Mouse (Mus musculus) midbrain, postnatal 0 days (tissue): Measurements from ENCODE around the gene Satb2. TPM values are rescaled to one million over a fixed set of nuclear protein-coding genes. Genes with fewer than 3 reads are reported as not detected.

Source experiments
- ATAC-seq: fragments of 200-750 bp; cut with Nextera tagmentation; 2 replicates; pipeline ENCODE4 v1.8.0; 2017; ENCODE audit warnings: moderate number of reproducible peaks, mild to moderate bottlenecking, moderate TSS enrichment, moderate library complexity; ENCODE audit not compliant: low FRiP score
- DNase-seq: peaks from one replicate; pipeline ENCODE4 v3.0.0-alpha.2; 2015; ENCODE audit warnings: low spot score
- H3K27ac ChIP-seq: fragments of 300-500 bp; sonication (generic); 2 replicates; pipeline ENCODE4 v1.5.1; 2014; ENCODE audit warnings: low read depth, mild to moderate bottlenecking, low read length, mixed read lengths
- H3K27me3 ChIP-seq: fragments of 300-500 bp; sonication (generic); 2 replicates; pipeline ENCODE4 v1.6.1; 2014; ENCODE audit warnings: low read length, control low read depth, mixed read lengths; ENCODE audit not compliant: insufficient read depth
- H3K36me3 ChIP-seq: fragments of 300-500 bp; sonication (generic); 2 replicates; pipeline ENCODE4 v1.6.1; 2014; ENCODE audit warnings: low read length, control low read depth, mixed read lengths; ENCODE audit not compliant: insufficient read depth
- H3K4me1 ChIP-seq: fragments of 300-500 bp; sonication (generic); 2 replicates; pipeline ENCODE4 v1.6.1; 2014; ENCODE audit warnings: mild to moderate bottlenecking, control low read depth, antibody characterized with exemption, low read length, mixed read lengths; ENCODE audit not compliant: insufficient read depth
- H3K4me2 ChIP-seq: fragments of 300-500 bp; sonication (generic); 2 replicates; pipeline ENCODE4 v1.6.1; 2014; ENCODE audit warnings: low read depth, mild to moderate bottlenecking, low read length, mixed read lengths; ENCODE audit not compliant: poor library complexity, severe bottlenecking
- H3K4me3 ChIP-seq: fragments of 300-500 bp; sonication (generic); 2 replicates; pipeline ENCODE4 v1.5.1; 2014; ENCODE audit warnings: low read depth, mild to moderate bottlenecking, low read length, moderate library complexity
- H3K9ac ChIP-seq: fragments of 300-500 bp; sonication (generic); replicated peaks from 2 replicates; pipeline ENCODE4 v1.6.1; 2014; ENCODE audit warnings: mild to moderate bottlenecking, low read length, moderate library complexity, mixed read lengths; ENCODE audit not compliant: poor library complexity, severe bottlenecking
- H3K9me3 ChIP-seq: fragments of 300-500 bp; sonication (generic); 2 replicates; pipeline ENCODE4 v1.6.1; 2016; ENCODE audit warnings: low read length, control low read depth
- CTCF ChIP-seq: IDR thresholded peaks from 2 replicates; pipeline ENCODE4 v1.5.1; 2016; ENCODE audit warnings: antibody characterized with exemption, mild to moderate bottlenecking
- WGBS: fragments of 180-500 bp; shearing (Covaris S2); extraction: QIAGEN DNeasy Blood & Tissue Kit; methylation state at CpG from one replicate; pipeline ENCODE4 v1.1.7; 2014; 5-methylcytosine and 5-hydroxymethylcytosine counted together
- polyA plus RNA-seq: library from polyadenylated mRNA; unstranded; fragments of >200 nt; fragmentation: Nextera tagmentation; extraction: Ambion mirVana; gene quantifications from 2 replicates; pipeline ENCODE4 v1.2.1, GENCODE M21; 2015
- total RNA-seq: library from RNA; depleted of rRNA; stranded (reverse); fragments of >200 nt; gene quantifications from 2 replicates; pipeline ENCODE4 v1.2.3, GENCODE M21; 2014

The Satb2 gene
- total and polyA plus RNA-seq, 2 experiments from 2014 or later: 0.85 to 1.2 TPM

- no peaks in the 10 kb centered on the region for H3K4me1 ChIP-seq
- WGBS: 88% methylated on average over 5 of the region's 5 CpGs
- H3K36me3 ChIP-seq: no peaks in the 10 kb centered on the region
- DNase-seq (no peak), ATAC-seq (no peak)
- no peak overlapping the region for H3K9ac ChIP-seq
- no peaks in the 10 kb centered on the region for H3K27me3 ChIP-seq
- TF ChIP-seq CTCF: no peak
- H3K4me2 ChIP-seq: no peak overlapping the region
- H3K9me3 ChIP-seq: no peaks in the 10 kb centered on the region
- no peak overlapping the region for H3K4me3 ChIP-seq
- no peak overlapping the region for H3K27ac ChIP-seq
These were observed 85.7 kb downstream of the Satb2 start for GRCm38 (mm10) chr1:56892766-56893165.

- Histone ChIP-seq H3K9ac (no peak overlapping the region), H3K36me3 (no peaks in the 10 kb centered on the region), H3K27me3 (no peaks in the 10 kb centered on the region), H3K4me3 (no peak overlapping the region), H3K9me3 (no peaks in the 10 kb centered on the region), H3K4me1 (no peaks in the 10 kb centered on the region), H3K4me2 (no peak overlapping the region), H3K27ac (no peak overlapping the region)
- no peak for TF ChIP-seq CTCF
- 80% methylated on average over 1 of the region's 1 CpGs for WGBS
- DNase-seq (no peak), ATAC-seq (no peak)
These were observed 89.5 kb downstream of the Satb2 start for GRCm38 (mm10) chr1:56888939-56889338.

- no peak for ATAC-seq
- no peak overlapping the region for H3K27ac ChIP-seq
- no peaks in the 10 kb centered on the region for H3K27me3 ChIP-seq
- TF ChIP-seq CTCF: no peak
- DNase-seq: no peak
- H3K4me2 ChIP-seq: no peak overlapping the region
- H3K4me1 ChIP-seq: no peaks in the 10 kb centered on the region
- no peak overlapping the region for H3K9ac ChIP-seq
- no peaks in the 10 kb centered on the region for H3K9me3 ChIP-seq
- no peak overlapping the region for H3K4me3 ChIP-seq
- H3K36me3 ChIP-seq: no peaks in the 10 kb centered on the region
These were observed 90.9 kb downstream of the Satb2 start for GRCm38 (mm10) chr1:56887524-56887923.

- H3K4me1 ChIP-seq: no peaks in the 10 kb centered on the region
- 94% methylated on average over 8 of the region's 8 CpGs for WGBS
- no peak for DNase-seq
These were observed 107.0 kb downstream of the Satb2 start for GRCm38 (mm10) chr1:56871485-56871884.

GRCm38 (mm10) chr1:56865246-56865645 is 113.2 kb downstream of the Satb2 start:
- ATAC-seq: no peak
- no peak for DNase-seq
- Histone ChIP-seq H3K9me3 (no peaks in the 10 kb centered on the region), H3K4me2 (no peak overlapping the region), H3K27ac (no peak overlapping the region), H3K36me3 (no peaks in the 10 kb centered on the region), H3K27me3 (no peaks in the 10 kb centered on the region), H3K9ac (no peak overlapping the region), H3K4me3 (no peak overlapping the region), H3K4me1 (no peaks in the 10 kb centered on the region)
- no peak for TF ChIP-seq CTCF
- WGBS: 97% methylated on average over 1 of the region's 1 CpGs

More at GRCm38 (mm10) chr1:56871485-56871884, 107.0 kb downstream of the Satb2 start:
- ATAC-seq: no peak
- Histone ChIP-seq H3K4me2 (no peak overlapping the region), H3K4me3 (no peak overlapping the region), H3K9me3 (no peaks in the 10 kb centered on the region), H3K27me3 (no peaks in the 10 kb centered on the region), H3K9ac (no peak overlapping the region), H3K36me3 (no peaks in the 10 kb centered on the region), H3K27ac (no peak overlapping the region)
- no peak for TF ChIP-seq CTCF

GRCm38 (mm10) chr1:56862799-56863198 is 115.7 kb downstream of the Satb2 start:
- Histone ChIP-seq H3K4me2 (no peak overlapping the region), H3K4me3 (no peak overlapping the region), H3K27me3 (no peaks in the 10 kb centered on the region), H3K27ac (no peak overlapping the region), H3K36me3 (no peaks in the 10 kb centered on the region), H3K9me3 (no peaks in the 10 kb centered on the region), H3K9ac (no peak overlapping the region), H3K4me1 (no peaks in the 10 kb centered on the region)
- no peak for TF ChIP-seq CTCF
- WGBS: 73% methylated on average over 4 of the region's 4 CpGs
- ATAC-seq (no peak), DNase-seq (no peak)
